Mouse (Mus musculus) central nervous system, embryonic 11.5 days (tissue): ENCODE measurements around the gene Epb41. TPM values are rescaled to one million over a fixed set of nuclear protein-coding genes. Genes with fewer than 3 reads are reported as not detected.

Source experiments
- polyA plus RNA-seq: library from polyadenylated mRNA; depleted of rRNA; stranded (reverse); fragments of >200 nt; gene quantifications from 2 replicates; pipeline ENCODE4 v1.2.3, GENCODE M21; 2012; rRNA removed

Epb41 gene
- 145 and 147 TPM in 2 replicates for polyA plus RNA-seq

GRCm38 (mm10) chr4:132074933-132075769 lies at the start of gene Epb41:
Epb41 (minus strand) TSS chr4:132075321.

GRCm38 (mm10) chr4:132074077-132074932 lies 816 bp downstream of the Epb41 start, which contains the start of gene Gm10300:
Gm10300 (plus strand) TSS chr4:132074697.

DNA sequence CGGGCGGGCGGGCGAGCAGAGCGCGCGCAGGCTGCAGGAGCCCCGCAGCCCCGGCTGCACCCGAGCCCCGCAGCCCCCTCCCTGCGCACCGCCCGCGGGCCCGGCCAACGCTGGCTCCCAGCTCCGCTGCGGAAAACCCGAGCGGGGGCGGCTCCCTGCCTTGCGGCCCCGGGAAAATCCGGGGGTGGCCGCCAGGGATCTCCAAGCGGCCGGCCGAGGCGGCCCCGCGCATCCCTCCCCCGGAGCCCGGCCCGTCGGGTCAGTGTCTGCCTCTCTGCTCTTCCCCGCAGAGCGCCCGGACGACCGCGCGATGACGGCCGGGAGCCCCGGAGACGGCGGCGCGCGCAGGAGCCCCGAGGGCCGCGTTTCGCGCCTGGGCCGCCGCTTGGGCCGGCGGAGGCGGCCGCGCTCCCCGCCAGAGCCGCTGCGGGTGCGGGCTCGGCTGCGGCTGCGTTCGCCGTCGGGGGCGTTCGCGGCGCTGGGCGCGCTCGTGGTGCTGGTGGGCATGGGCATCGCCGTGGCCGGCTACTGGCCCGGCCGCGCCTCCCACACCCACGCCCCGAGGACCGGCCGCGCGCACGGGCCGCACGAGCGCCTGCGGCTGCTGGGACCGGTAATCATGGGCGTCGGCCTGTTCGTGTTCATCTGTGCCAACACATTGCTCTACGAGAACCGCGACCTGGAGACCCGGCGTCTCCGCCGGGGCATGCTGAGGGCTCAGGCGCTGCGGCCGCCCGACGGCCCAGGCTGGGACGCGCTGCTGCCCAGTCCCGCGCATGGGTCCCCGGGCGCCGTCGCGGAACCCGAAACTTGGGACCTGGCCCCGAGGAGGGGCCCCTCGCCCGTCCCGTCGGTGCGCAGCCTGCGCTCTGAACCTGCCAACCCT lies 153.4 kb downstream of the Epb41 start, which contains the start of gene Tmem200b:
Tmem200b (plus strand) TSS at position 311 of the 886 bp plus-strand sequence.

Other genes with a start within 250 kb of the Epb41 start
- gene Ptpru, start 237.0 kb downstream of the Epb41 start, polyA plus RNA-seq, result 22.2 and 25.4 TPM in 2 replicates
- gene Mecr, start 231.9 kb downstream of the Epb41 start, polyA plus RNA-seq, result 36.4 and 39.3 TPM in 2 replicates
- gene Srsf4, start 201.7 kb downstream of the Epb41 start, polyA plus RNA-seq, result 138 and 226 TPM in 2 replicates
- gene Tmem200b, start 153.6 kb downstream of the Epb41 start, polyA plus RNA-seq, result 2.4 and 4.9 TPM in 2 replicates
- 0.02 and 0.05 TPM in 2 replicates for gene Gm10300, start 624 bp downstream of the Epb41 start, polyA plus RNA-seq
- 0.10 and 0.24 TPM in 2 replicates for gene Oprd1, start 69.2 kb upstream of the Epb41 start, polyA plus RNA-seq
- gene Ythdf2, start 137.0 kb upstream of the Epb41 start, polyA plus RNA-seq, result 28.5 and 47.0 TPM in 2 replicates
- gene Gmeb1, start 186.3 kb upstream of the Epb41 start, polyA plus RNA-seq, result 44.4 TPM in 2 replicates
- gene Taf12, start 199.1 kb upstream of the Epb41 start, polyA plus RNA-seq, result 34.5 and 37.4 TPM in 2 replicates
- gene Rab42, start 228.1 kb upstream of the Epb41 start, polyA plus RNA-seq, result 0.28 and 0.57 TPM in 2 replicates